Mouse (Mus musculus) megakaryocyte, embryonic 14.5 days (primary cell): Measurements from ENCODE around the gene Gpha2. TPM values are rescaled to one million over a fixed set of nuclear protein-coding genes. Genes with fewer than 3 reads are reported as not detected.

Experiments
- H3K27me3 ChIP-seq: replicated peaks from 2 replicates; pipeline ENCODE3; 2012; ENCODE audit warnings: inconsistent platforms
- H3K36me3 ChIP-seq: replicated peaks from 2 replicates; pipeline ENCODE3; 2012; ENCODE audit warnings: low read length, inconsistent platforms, mixed read lengths
- H3K4me1 ChIP-seq: 2 replicates; pipeline ENCODE4 v1.6.1; 2012; ENCODE audit warnings: inconsistent platforms
- H3K4me3 ChIP-seq: replicated peaks from 2 replicates; pipeline ENCODE3; 2012; ENCODE audit warnings: moderate library complexity, mild to moderate bottlenecking, inconsistent platforms
- H3K9me3 ChIP-seq: 2 replicates; pipeline ENCODE4 v1.6.1; 2012; ENCODE audit warnings: inconsistent platforms
- FLI1 ChIP-seq: IDR thresholded peaks from 2 replicates; pipeline ENCODE4 v1.6.1; 2012; ENCODE audit warnings: low read length, inconsistent platforms, mixed read lengths
- GATA1 ChIP-seq: IDR thresholded peaks from 3 replicates; pipeline ENCODE4 v1.6.1; 2012; ENCODE audit warnings: mixed read lengths, low read length, inconsistent platforms, borderline replicate concordance
- polyA plus RNA-seq: library from polyadenylated mRNA; stranded (reverse); fragments of >175 nt; gene quantifications from 2 replicates; pipeline ENCODE4 v1.2.3, GENCODE M21; 2012; ENCODE audit warnings: low replicate concordance; ENCODE audit not compliant: insufficient read depth

Gpha2 gene
- polyA plus RNA-seq, 1 experiment = not detected

- Histone ChIP-seq H3K27me3 (no peaks in the 10 kb centered on the region), H3K9me3 (no peaks in the 10 kb centered on the region), H3K4me1 (peaks cover 54% of the 10 kb centered on the region), H3K4me3 (peak overlapping the region; percentile 100), H3K36me3 (peaks cover 26% of the 10 kb centered on the region)
- TF ChIP-seq FLI1 (no peak), GATA1 (no peak)
These were observed 14.5 kb downstream of the Gpha2 start for GRCm38 (mm10) chr19:6240725-6241124.

- peak within 1 kb of the TSS; percentile 100 for H3K4me3 ChIP-seq
- H3K4me1 ChIP-seq = peaks cover 47% of the 10 kb centered on the region
- TF ChIP-seq FLI1 = no peak
- no peak for TF ChIP-seq GATA1
- H3K36me3 ChIP-seq = peaks cover 34% of the 10 kb centered on the region
- no peaks in the 10 kb centered on the region for H3K9me3 ChIP-seq
- H3K27me3 ChIP-seq = no peaks in the 10 kb centered on the region
These were observed 15.3 kb downstream of the Gpha2 start, which contains the start of gene Atg2a for GRCm38 (mm10) chr19:6241274-6242107. Gene Atg2a (plus strand): TSS chr19:6241668.

- TF ChIP-seq FLI1 (no peak), GATA1 (no peak)
- H3K36me3 ChIP-seq = peaks cover 42% of the 10 kb centered on the region
- peaks cover 41% of the 10 kb centered on the region for H3K4me1 ChIP-seq
- H3K4me3 ChIP-seq = peak overlapping the region; percentile 100
- H3K27me3 ChIP-seq = no peaks in the 10 kb centered on the region
- no peaks in the 10 kb centered on the region for H3K9me3 ChIP-seq
These were observed 16.1 kb downstream of the Gpha2 start for GRCm38 (mm10) chr19:6242281-6242680.

- Histone ChIP-seq H3K27me3 (no peaks in the 10 kb centered on the region), H3K4me3 (peak overlapping the region; percentile 24), H3K9me3 (no peaks in the 10 kb centered on the region), H3K4me1 (peaks cover 41% of the 10 kb centered on the region), H3K36me3 (peaks cover 51% of the 10 kb centered on the region)
- TF ChIP-seq FLI1 = no peak
- TF ChIP-seq GATA1 = no peak
These were observed 17.0 kb downstream of the Gpha2 start for GRCm38 (mm10) chr19:6243226-6243625.

- Histone ChIP-seq H3K4me3 (no peak overlapping the region), H3K36me3 (peaks cover 70% of the 10 kb centered on the region), H3K9me3 (no peaks in the 10 kb centered on the region), H3K4me1 (peaks cover 24% of the 10 kb centered on the region), H3K27me3 (no peaks in the 10 kb centered on the region)
- TF ChIP-seq GATA1 = no peak
These were observed 19.6 kb downstream of the Gpha2 start for GRCm38 (mm10) chr19:6245806-6246205.

GRCm38 (mm10) chr19:6247526-6248300 is 21.5 kb downstream of the Gpha2 start:
- Histone ChIP-seq H3K36me3 (peaks cover 89% of the 10 kb centered on the region), H3K27me3 (no peaks in the 10 kb centered on the region), H3K4me3 (no peak overlapping the region), H3K4me1 (peaks cover 15% of the 10 kb centered on the region), H3K9me3 (no peaks in the 10 kb centered on the region)
- no peak for TF ChIP-seq GATA1
- TF ChIP-seq FLI1 = no peak

- TF ChIP-seq GATA1 (no peak), FLI1 (no peak)
- no peaks in the 10 kb centered on the region for H3K27me3 ChIP-seq
- no peaks in the 10 kb centered on the region; the same call in 1 of the 2 replicates for H3K4me1 ChIP-seq
- no peak overlapping the region for H3K4me3 ChIP-seq
- H3K9me3 ChIP-seq = no peaks in the 10 kb centered on the region
- peaks cover 93% of the 10 kb centered on the region for H3K36me3 ChIP-seq
These were observed 26.8 kb downstream of the Gpha2 start for GRCm38 (mm10) chr19:6253021-6253420.

GRCm38 (mm10) chr19:6260428-6260827 is 34.2 kb downstream of the Gpha2 start:
- no peaks in the 10 kb centered on the region for H3K27me3 ChIP-seq
- H3K4me3 ChIP-seq = no peak overlapping the region
- H3K4me1 ChIP-seq = peaks cover 38% of the 10 kb centered on the region
- TF ChIP-seq GATA1 (no peak), FLI1 (no peak)
- peaks cover 78% of the 10 kb centered on the region for H3K36me3 ChIP-seq
- peaks cover 4% of the 10 kb centered on the region; the same call in 1 of the 2 replicates for H3K9me3 ChIP-seq

GRCm38 (mm10) chr19:6260946-6261345 is 34.8 kb downstream of the Gpha2 start:
- H3K4me1 ChIP-seq = peaks cover 38% of the 10 kb centered on the region
- H3K4me3 ChIP-seq = no peak overlapping the region
- TF ChIP-seq FLI1 = no peak
- no peak for TF ChIP-seq GATA1
- no peaks in the 10 kb centered on the region for H3K27me3 ChIP-seq
- H3K36me3 ChIP-seq = peaks cover 73% of the 10 kb centered on the region
- peaks cover 4% of the 10 kb centered on the region; the same call in 1 of the 2 replicates for H3K9me3 ChIP-seq

- Histone ChIP-seq H3K9me3 (peaks cover 4% of the 10 kb centered on the region; the same call in 1 of the 2 replicates), H3K27me3 (no peaks in the 10 kb centered on the region), H3K4me1 (peaks cover 38% of the 10 kb centered on the region), H3K4me3 (peak overlapping the region; percentile 34), H3K36me3 (peaks cover 68% of the 10 kb centered on the region)
- no peak for TF ChIP-seq GATA1
- no peak for TF ChIP-seq FLI1
These were observed 35.2 kb downstream of the Gpha2 start for GRCm38 (mm10) chr19:6261379-6261778.
